Comparison of ENCODE assay signal across 8 mouse cellular contexts in the genomic region with DNA sequence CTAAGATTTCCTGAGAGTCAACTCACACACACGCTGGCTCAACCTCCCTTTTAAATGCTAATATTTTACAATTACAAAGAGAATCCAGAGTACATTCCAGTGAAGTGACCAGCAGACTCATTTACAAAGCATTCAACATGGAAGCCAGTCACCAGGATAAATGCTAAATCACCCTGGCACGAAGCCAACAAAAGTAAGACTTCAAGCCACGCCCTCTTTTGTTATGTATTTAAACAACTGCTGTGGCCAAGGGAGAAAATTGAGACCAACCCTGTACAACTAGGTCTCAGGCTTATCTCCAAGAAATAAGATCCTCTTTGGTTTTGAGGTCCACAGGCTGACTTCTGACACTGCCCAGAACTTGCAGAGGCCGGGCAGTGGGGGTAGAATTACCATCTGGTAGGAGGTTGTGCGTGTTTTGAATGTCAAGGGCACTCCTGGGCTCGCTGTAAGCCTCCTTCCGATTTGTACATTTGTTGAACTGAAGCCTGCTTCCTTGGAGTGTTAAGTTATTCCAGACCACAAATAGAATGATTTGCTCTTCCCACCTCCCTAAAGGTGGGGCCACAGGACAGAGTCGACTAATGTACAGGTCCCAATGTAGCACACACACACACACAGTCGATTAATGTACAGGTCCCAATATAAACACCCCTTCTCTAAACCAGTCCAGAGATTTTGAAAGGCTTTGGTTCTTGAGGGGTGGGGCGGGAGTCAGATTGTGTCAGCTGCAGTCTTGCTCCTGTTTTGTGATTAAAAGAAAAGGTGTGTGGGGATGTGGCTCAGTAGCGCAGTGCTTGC. TPM values are rescaled to one million over a fixed set of nuclear protein-coding genes. Genes with fewer than 3 reads are reported as not detected.
DNase-seq lines count a peak whose midpoint lies in the region; ATAC-seq and TF ChIP-seq lines count a peak whose summit lies in the region.

No protein-coding gene starts in this region.

- no peak for TF ChIP-seq CTCF in forebrain, postnatal 0 days (IDR thresholded peaks at IDR 0.05; ENCODE audit: low read depth)

- peak; percentile 56 for DNase-seq in embryo, embryonic 10 days (ENCODE audit: low spot score)
- DNase-seq in embryo, embryonic 9.5 days (ENCODE audit: extremely low spot score): no peak
- DNase-seq in Muller cell, postnatal 12 days (ENCODE audit: inconsistent ontology term): peak; percentile 83
- no peak for DNase-seq in forebrain, postnatal 0 days
- DNase-seq in limb, embryonic 10.5 days (ENCODE audit: low spot score): no peak
- no peak for DNase-seq in right cerebral cortex, adult 2 months (ENCODE audit: low spot score in 2 of 2)
- no peak for DNase-seq in thymus, postnatal 0 days (ENCODE audit: low spot score)

- H3K27ac ChIP-seq in forebrain, postnatal 0 days (ENCODE audit: low read depth, low read length): no peak overlapping the region
- H3K27ac ChIP-seq in limb, embryonic 10.5 days: peak overlapping the region; percentile 36
- no peak overlapping the region for H3K27ac ChIP-seq in neural tube, embryonic 12.5 days

- H3K9me3 ChIP-seq in forebrain, postnatal 0 days (ENCODE audit: low read length): 0 out of 2 replicates have a peak, but pooled peaks cover 16% of the 10 kb centered on the region
- 0 out of 2 replicates have a peak, but pooled peaks cover 11% of the 10 kb centered on the region for H3K9me3 ChIP-seq in limb, embryonic 10.5 days (replicated peaks)
- peaks cover 18% of the 10 kb centered on the region for H3K9me3 ChIP-seq in neural tube, embryonic 12.5 days

- H3K4me3 ChIP-seq in forebrain, postnatal 0 days (ENCODE audit: low read depth, low read length): no peak overlapping the region
- H3K4me3 ChIP-seq in limb, embryonic 10.5 days: no peak overlapping the region
- no peak overlapping the region for H3K4me3 ChIP-seq in neural tube, embryonic 12.5 days

- WGBS in forebrain, postnatal 0 days: 33% methylated on average over 11 of the region's 11 CpGs
- 61% methylated on average over 11 of the region's 11 CpGs for WGBS in limb, embryonic 10.5 days
- 43% methylated on average over 11 of the region's 11 CpGs for WGBS in neural tube, embryonic 12.5 days

- peak; percentile 23; the same call in 1 of the 2 replicates for ATAC-seq in forebrain, postnatal 0 days
- peak; percentile 71 for ATAC-seq in neural tube, embryonic 12.5 days (ENCODE audit: low FRiP score, low read depth)

- H3K27me3 ChIP-seq in forebrain, postnatal 0 days (ENCODE audit: insufficient read depth, low read length): no peaks in the 10 kb centered on the region
- no peaks in the 10 kb centered on the region for H3K27me3 ChIP-seq in limb, embryonic 10.5 days (ENCODE audit: low read depth, poor library complexity, severe bottlenecking)
- no peaks in the 10 kb centered on the region for H3K27me3 ChIP-seq in neural tube, embryonic 12.5 days (replicated peaks)

- H3K4me2 ChIP-seq in forebrain, postnatal 0 days (ENCODE audit: low read depth): no peak overlapping the region
- H3K4me2 ChIP-seq in neural tube, embryonic 12.5 days (replicated peaks): 0 out of 2 replicates have a peak overlapping the region, but pooled peaks have one; percentile 5

- no peak overlapping the region for H3K9ac ChIP-seq in forebrain, postnatal 0 days
- H3K9ac ChIP-seq in neural tube, embryonic 12.5 days: no peak overlapping the region

- no peaks in the 10 kb centered on the region for H3K36me3 ChIP-seq in forebrain, postnatal 0 days (ENCODE audit: insufficient read depth)
- H3K36me3 ChIP-seq in limb, embryonic 10.5 days: no peaks in the 10 kb centered on the region
- no peaks in the 10 kb centered on the region for H3K36me3 ChIP-seq in neural tube, embryonic 12.5 days

- no peaks in the 10 kb centered on the region for H3K4me1 ChIP-seq in forebrain, postnatal 0 days (ENCODE audit: insufficient read depth)
- peaks cover 14% of the 10 kb centered on the region for H3K4me1 ChIP-seq in limb, embryonic 10.5 days
- H3K4me1 ChIP-seq in neural tube, embryonic 12.5 days: peaks cover 12% of the 10 kb centered on the region; the same call in 1 of the 2 replicates

RNA-seq across cellular contexts. Expression of a gene that starts 29.9 kb away (rescaled TPM):
- total RNA-seq in forebrain, postnatal 0 days (2014; rRNA removed): 44.4 and 48.0 TPM in 2 replicates
- polyA plus RNA-seq in forebrain, postnatal 0 days (2015; fragmentation: Nextera tagmentation; extraction: Ambion mirVana): 60.8 and 68.0 TPM in 2 replicates
- polyA plus RNA-seq in limb, embryonic 10.5 days (2016; fragmentation: Nextera tagmentation; extraction: Ambion mirVana): 17.6 and 22.5 TPM in 2 replicates
- polyA plus RNA-seq in neural tube, embryonic 12.5 days (2016; fragmentation: Nextera tagmentation; extraction: Ambion mirVana): 27.4 and 29.6 TPM in 2 replicates
- 18.1 and 19.9 TPM in 2 replicates for polyA plus RNA-seq in thymus, postnatal 0 days (2015; fragmentation: Nextera tagmentation; extraction: Ambion mirVana)

Comparison
In these comparisons a context has a peak if more than half of its experiments do, and no peak if none do; other contexts are left out.
1. DNase-seq: peak in embryo, embryonic 10 days (single experiment) and Muller cell, postnatal 12 days (single experiment); none in embryo, embryonic 9.5 days (single experiment), forebrain, postnatal 0 days (single experiment), limb, embryonic 10.5 days (single experiment), right cerebral cortex, adult 2 months (0 of 2) and thymus, postnatal 0 days (single experiment).